Mouse (Mus musculus) spleen, postnatal 36 days (tissue): ENCODE measurements around the gene Zfand2a.

Experiments
- DNase-seq, 2 experiments: peaks; one replicate each; pipeline ENCODE4 v3.0.0; 2022; ENCODE audit warnings: low spot score in 2 of 2, mixed read lengths in 1 of 2

Zfand2a gene

GRCm38 (mm10) chr5:139432333-139432732 is 52.0 kb downstream of the Zfand2a start:
- no peak for DNase-seq

GRCm38 (mm10) chr5:139429818-139430341 is 54.5 kb downstream of the Zfand2a start:
- no peak for DNase-seq

GRCm38 (mm10) chr5:139427989-139428388 is 56.4 kb downstream of the Zfand2a start:
- no peak for DNase-seq

GRCm38 (mm10) chr5:139427001-139427400 is 57.3 kb downstream of the Zfand2a start:
- DNase-seq = no peak

- DNase-seq = no peak
Measured at GRCm38 (mm10) chr5:139425198-139425597, 59.2 kb downstream of the Zfand2a start.

GRCm38 (mm10) chr5:139423026-139423865 is 61.1 kb downstream of the Zfand2a start, which contains the start of gene Gper1:
Gene Gper1 (plus strand): TSS chr5:139423151.
- no peak for DNase-seq
